Mouse (Mus musculus): ENCODE data around the gene Akap13.

DNA sequence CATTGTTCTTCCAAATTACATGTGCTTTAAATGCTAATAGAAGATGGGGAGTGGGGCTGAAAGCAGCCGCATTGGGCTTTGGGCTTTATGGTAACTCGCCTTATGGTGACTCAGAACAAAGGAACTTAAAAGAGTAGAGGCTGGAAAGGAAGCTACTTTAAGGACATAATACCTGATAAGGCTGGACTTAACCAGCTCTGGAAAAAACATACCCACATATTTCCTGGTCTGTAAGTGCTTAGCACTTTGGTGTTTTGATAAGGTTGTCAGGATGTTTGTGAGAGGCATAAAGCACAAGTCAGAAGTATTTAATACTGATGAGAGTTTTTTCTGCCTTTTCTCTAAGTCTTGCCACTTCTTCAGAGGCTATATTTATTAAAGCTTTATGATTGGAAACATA lies 128.8 kb downstream of the Akap13 start:
- TF ChIP-seq EP300 (IDR thresholded peaks at IDR 0.05; ENCODE audit: low read length) (no peak), MAFK (IDR thresholded peaks at IDR 0.05; ENCODE audit: insufficient replicate concordance, low read length) (no peak), POLR2AphosphoS2 (IDR thresholded peaks at IDR 0.05; ENCODE audit: low read depth, low read length) (no peak), POLR2A (IDR thresholded peaks at IDR 0.05; ENCODE audit: low read depth, low read length) (no peak), MYC (IDR thresholded peaks at IDR 0.05; ENCODE audit: low read depth, low read length) (no peak), CTCF (conservative IDR thresholded peaks at IDR 0.05 in 1 of 2, IDR thresholded peaks at IDR 0.05 in 1 of 2; ENCODE audit: low read depth in 2 of 2, low read length in 2 of 2) (no peak), ZKSCAN1 (IDR thresholded peaks at IDR 0.05; ENCODE audit: borderline replicate concordance, low read depth, low read length) (no peak), NRF1 (IDR thresholded peaks at IDR 0.05; ENCODE audit: low read depth, low read length) (no peak), MAX (IDR thresholded peaks at IDR 0.05; ENCODE audit: low read length) (no peak), MXI1 (IDR thresholded peaks at IDR 0.05; ENCODE audit: low read depth, low read length) (no peak), NELFE (IDR thresholded peaks at IDR 0.05; ENCODE audit: low read depth, low read length) (no peak), UBTF (IDR thresholded peaks at IDR 0.05; ENCODE audit: low read depth, low read length) (no peak), HCFC1 (IDR thresholded peaks at IDR 0.05; ENCODE audit: low read depth, low read length) (no peak)
